Mouse (Mus musculus): ENCODE results near the gene Atp6v0e2.

GRCm38 (mm10) chr6:48546858-48547257 is 9.4 kb downstream of the Atp6v0e2 start:
- TF ChIP-seq EP300 (IDR thresholded peaks at IDR 0.05; ENCODE audit: low read depth) (no peak), CTCF (IDR thresholded peaks at IDR 0.05; ENCODE audit: low read depth) (no peak)
